Mouse (Mus musculus) limb, embryonic 15.5 days (tissue): Measurements from ENCODE around the gene Hpcal1. TPM values are rescaled to one million over a fixed set of nuclear protein-coding genes. Genes with fewer than 3 reads are reported as not detected.

Experiments used
- ATAC-seq: fragments of 200-750 bp; cut with Nextera tagmentation; 2 replicates; pipeline ENCODE4 v1.8.0; 2017; ENCODE audit warnings: low read depth, moderate TSS enrichment; ENCODE audit not compliant: insufficient number of reproducible peaks, low FRiP score, low TSS enrichment
- H3K27ac ChIP-seq: fragments of 300-500 bp; sonication (generic); 2 replicates; pipeline ENCODE4 v1.5.1; 2015; ENCODE audit warnings: moderate library complexity, mild to moderate bottlenecking, inconsistent platforms
- H3K27me3 ChIP-seq: fragments of 300-500 bp; sonication (generic); 2 replicates; pipeline ENCODE4 v1.6.1; 2015; ENCODE audit warnings: inconsistent platforms
- H3K36me3 ChIP-seq: fragments of 300-500 bp; sonication (generic); 2 replicates; pipeline ENCODE4 v1.6.1; 2015; ENCODE audit warnings: inconsistent platforms
- H3K4me1 ChIP-seq: fragments of 300-500 bp; sonication (generic); 2 replicates; pipeline ENCODE4 v1.6.1; 2015; ENCODE audit warnings: inconsistent platforms
- H3K4me2 ChIP-seq: fragments of 300-500 bp; sonication (generic); 2 replicates; pipeline ENCODE4 v1.6.1; 2015; ENCODE audit warnings: mild to moderate bottlenecking, inconsistent platforms
- H3K4me3 ChIP-seq: fragments of 300-500 bp; sonication (generic); 2 replicates; pipeline ENCODE4 v1.5.1; 2015; ENCODE audit warnings: mild to moderate bottlenecking, inconsistent platforms
- H3K9ac ChIP-seq: fragments of 300-500 bp; sonication (generic); 2 replicates; pipeline ENCODE4 v1.6.1; 2015; ENCODE audit warnings: inconsistent platforms
- H3K9me3 ChIP-seq: fragments of 300-500 bp; sonication (generic); 2 replicates; pipeline ENCODE4 v1.6.1; 2016; ENCODE audit warnings: inconsistent platforms
- WGBS: fragments of 180-500 bp; shearing (Covaris S2); methylation state at CpG from one replicate; pipeline ENCODE4 v1.1.7; 2015; 5-methylcytosine and 5-hydroxymethylcytosine counted together
- polyA plus RNA-seq: library from polyadenylated mRNA; unstranded; fragments of >200 nt; fragmentation: Nextera tagmentation; extraction: Ambion mirVana; gene quantifications from 2 replicates; pipeline ENCODE4 v1.2.1, GENCODE M21; 2015

Hpcal1 gene
- polyA plus RNA-seq, 1 experiment from 2014 or later = 39.1 TPM

DNA sequence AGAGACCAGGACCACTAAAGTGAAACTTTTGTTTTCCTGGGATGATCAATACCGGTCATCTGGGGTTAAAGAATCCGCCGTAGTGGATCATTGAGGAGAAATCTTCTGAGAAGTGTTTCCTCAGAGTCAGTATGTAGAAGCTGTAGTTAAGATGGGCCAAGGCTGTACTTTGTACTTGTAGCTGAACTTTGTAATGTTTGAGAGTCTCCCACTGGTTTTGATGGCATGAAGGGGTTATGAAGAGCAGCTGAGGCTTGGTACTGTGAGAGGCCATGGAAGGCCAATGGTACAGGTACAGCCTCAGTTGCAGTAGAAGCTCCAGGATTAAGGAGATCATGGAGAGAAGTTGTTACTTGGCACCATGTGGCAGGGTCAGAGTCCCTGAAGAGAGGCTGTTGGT, 13.2 kb downstream of the Hpcal1 start:
- Histone ChIP-seq H3K4me1 (peaks cover 17% of the 10 kb centered on the region), H3K4me2 (no peak overlapping the region), H3K9ac (no peak overlapping the region), H3K4me3 (no peak overlapping the region), H3K27ac (no peak overlapping the region), H3K36me3 (no peaks in the 10 kb centered on the region), H3K9me3 (no peaks in the 10 kb centered on the region), H3K27me3 (no peaks in the 10 kb centered on the region)
- WGBS = 93% methylated on average over 3 of the region's 3 CpGs
- ATAC-seq = no peak

DNA sequence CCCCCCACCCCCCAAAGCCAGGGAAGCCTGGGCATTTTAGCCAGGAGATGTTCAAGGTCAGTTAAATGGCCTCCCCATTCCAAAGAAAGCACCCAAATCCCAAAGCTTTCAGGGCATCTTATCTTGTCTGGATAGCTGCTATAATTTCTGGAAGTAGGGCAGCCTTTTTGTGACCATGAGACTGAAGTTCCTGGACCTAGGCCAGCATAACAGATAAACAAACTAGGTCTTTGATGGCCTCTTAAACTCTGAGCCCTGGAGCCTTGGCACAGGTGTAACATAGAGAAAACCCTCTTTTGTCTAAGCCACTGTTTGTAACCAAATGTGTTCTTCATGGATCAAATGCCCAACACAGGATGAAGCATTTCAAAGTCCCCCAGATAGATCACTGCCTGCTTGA, 16.8 kb downstream of the Hpcal1 start:
- H3K27me3 ChIP-seq = no peaks in the 10 kb centered on the region
- H3K4me2 ChIP-seq = no peak overlapping the region
- no peak for ATAC-seq
- H3K9ac ChIP-seq = no peak overlapping the region
- H3K36me3 ChIP-seq = no peaks in the 10 kb centered on the region
- no peak overlapping the region for H3K4me3 ChIP-seq
- H3K9me3 ChIP-seq = no peaks in the 10 kb centered on the region
- H3K4me1 ChIP-seq = peaks cover 29% of the 10 kb centered on the region
- H3K27ac ChIP-seq = no peak overlapping the region

DNA sequence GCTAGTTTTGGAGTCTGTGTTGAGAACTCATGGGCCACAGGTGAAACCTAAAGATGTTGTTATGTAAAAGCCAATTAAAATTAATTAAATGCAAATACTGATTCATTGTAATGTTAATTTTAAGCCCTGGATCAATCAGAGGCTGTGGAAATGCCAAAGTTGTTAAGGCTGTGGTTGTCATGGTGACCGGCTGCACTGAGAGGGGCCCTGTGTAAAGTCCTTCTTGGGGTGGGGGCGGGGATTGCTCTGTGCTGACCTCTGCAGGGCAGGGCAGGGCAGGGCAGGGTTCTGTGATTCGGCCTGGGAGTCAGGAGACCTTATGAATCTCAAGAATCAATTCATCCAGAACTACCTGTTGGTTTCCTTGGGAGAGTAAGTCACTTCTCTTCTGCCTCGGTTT, 18.8 kb downstream of the Hpcal1 start:
- 31% methylated on average over 4 of the region's 4 CpGs for WGBS
- Histone ChIP-seq H3K4me2 (no peak overlapping the region), H3K9me3 (no peaks in the 10 kb centered on the region), H3K36me3 (no peaks in the 10 kb centered on the region), H3K4me1 (peaks cover 30% of the 10 kb centered on the region), H3K9ac (no peak overlapping the region), H3K27me3 (no peaks in the 10 kb centered on the region), H3K27ac (no peak overlapping the region), H3K4me3 (no peak overlapping the region)
- ATAC-seq = no peak

GRCm38 (mm10) chr12:17709926-17710746, 19.5 kb downstream of the Hpcal1 start:
- H3K36me3 ChIP-seq = no peaks in the 10 kb centered on the region
- H3K4me1 ChIP-seq = peaks cover 30% of the 10 kb centered on the region
- 0 out of 2 replicates have a peak overlapping the region, but pooled peaks have one; percentile 1 for H3K27ac ChIP-seq
- no peak overlapping the region for H3K4me2 ChIP-seq
- H3K4me3 ChIP-seq = no peak overlapping the region
- H3K9me3 ChIP-seq = no peaks in the 10 kb centered on the region
- no peaks in the 10 kb centered on the region for H3K27me3 ChIP-seq
- no peak for ATAC-seq
- WGBS = 20% methylated on average over 17 of the region's 17 CpGs
- no peak overlapping the region for H3K9ac ChIP-seq

DNA sequence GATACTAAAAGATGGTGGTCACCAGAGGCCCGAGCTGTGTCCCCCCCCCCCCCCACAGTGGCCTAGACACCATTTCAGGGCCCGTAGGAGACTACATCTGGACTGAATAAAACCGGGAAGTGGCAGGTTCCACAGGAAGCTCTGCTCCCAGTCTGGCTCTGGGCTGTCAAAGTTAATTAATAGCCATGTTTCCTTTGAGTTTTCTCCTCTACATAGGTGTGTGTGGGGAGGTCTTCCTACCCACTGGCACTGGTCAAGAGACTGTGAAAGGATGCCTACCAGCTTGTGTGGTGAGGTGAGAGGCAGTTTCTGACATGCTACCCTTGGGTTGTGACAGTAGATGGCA, 20.1 kb downstream of the Hpcal1 start:
- Histone ChIP-seq H3K36me3 (no peaks in the 10 kb centered on the region), H3K27me3 (no peaks in the 10 kb centered on the region), H3K27ac (no peak overlapping the region), H3K4me3 (no peak overlapping the region), H3K4me2 (no peak overlapping the region), H3K9ac (no peak overlapping the region), H3K4me1 (peaks cover 30% of the 10 kb centered on the region), H3K9me3 (no peaks in the 10 kb centered on the region)
- 7% methylated on average over 3 of the region's 3 CpGs for WGBS
- ATAC-seq = no peak

DNA sequence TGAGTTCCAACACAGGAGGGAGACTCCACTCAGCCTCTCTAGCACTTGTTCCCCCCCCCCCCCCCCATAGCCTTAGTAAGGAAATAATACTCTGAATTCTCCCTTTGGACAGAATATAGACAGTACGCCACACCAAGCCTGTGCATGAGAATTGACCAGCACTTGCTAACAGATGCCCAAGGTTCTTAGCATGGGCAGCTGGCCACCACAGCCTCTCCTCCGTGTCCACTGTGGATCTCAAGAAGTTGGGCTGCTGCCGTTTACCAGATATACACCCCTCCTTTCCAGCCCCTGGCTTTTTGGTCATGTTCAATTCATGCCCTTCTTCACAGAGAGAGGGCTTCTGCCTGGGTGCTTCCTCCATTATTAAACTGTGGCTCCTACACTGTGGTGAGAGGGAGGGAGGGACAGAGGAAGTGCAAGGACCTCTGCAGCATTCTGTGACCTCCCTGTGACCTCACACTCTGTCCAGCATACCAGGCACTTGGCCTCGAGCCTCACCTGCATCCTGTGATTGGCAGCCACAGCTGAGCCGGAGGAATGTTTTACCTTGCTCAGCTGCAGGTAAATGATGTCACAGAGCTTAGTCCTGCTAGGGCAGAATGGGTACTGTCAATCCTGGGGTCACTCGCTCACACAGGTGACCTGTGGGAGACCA, 21.2 kb downstream of the Hpcal1 start:
- WGBS = 50% methylated on average over 6 of the region's 6 CpGs
- Histone ChIP-seq H3K36me3 (no peaks in the 10 kb centered on the region), H3K27ac (no peak overlapping the region), H3K4me3 (no peak overlapping the region), H3K27me3 (no peaks in the 10 kb centered on the region), H3K4me2 (no peak overlapping the region), H3K9me3 (no peaks in the 10 kb centered on the region), H3K4me1 (peaks cover 30% of the 10 kb centered on the region), H3K9ac (no peak overlapping the region)
- no peak for ATAC-seq

- Histone ChIP-seq H3K4me1 (peaks cover 30% of the 10 kb centered on the region), H3K27me3 (no peaks in the 10 kb centered on the region), H3K4me2 (no peak overlapping the region), H3K9me3 (no peaks in the 10 kb centered on the region), H3K36me3 (no peaks in the 10 kb centered on the region), H3K4me3 (no peak overlapping the region), H3K9ac (no peak overlapping the region), H3K27ac (no peak overlapping the region)
- no peak for ATAC-seq
- WGBS = 9% methylated on average over 1 of the region's 1 CpGs
Observed at GRCm38 (mm10) chr12:17712571-17712970, 21.9 kb downstream of the Hpcal1 start.

DNA sequence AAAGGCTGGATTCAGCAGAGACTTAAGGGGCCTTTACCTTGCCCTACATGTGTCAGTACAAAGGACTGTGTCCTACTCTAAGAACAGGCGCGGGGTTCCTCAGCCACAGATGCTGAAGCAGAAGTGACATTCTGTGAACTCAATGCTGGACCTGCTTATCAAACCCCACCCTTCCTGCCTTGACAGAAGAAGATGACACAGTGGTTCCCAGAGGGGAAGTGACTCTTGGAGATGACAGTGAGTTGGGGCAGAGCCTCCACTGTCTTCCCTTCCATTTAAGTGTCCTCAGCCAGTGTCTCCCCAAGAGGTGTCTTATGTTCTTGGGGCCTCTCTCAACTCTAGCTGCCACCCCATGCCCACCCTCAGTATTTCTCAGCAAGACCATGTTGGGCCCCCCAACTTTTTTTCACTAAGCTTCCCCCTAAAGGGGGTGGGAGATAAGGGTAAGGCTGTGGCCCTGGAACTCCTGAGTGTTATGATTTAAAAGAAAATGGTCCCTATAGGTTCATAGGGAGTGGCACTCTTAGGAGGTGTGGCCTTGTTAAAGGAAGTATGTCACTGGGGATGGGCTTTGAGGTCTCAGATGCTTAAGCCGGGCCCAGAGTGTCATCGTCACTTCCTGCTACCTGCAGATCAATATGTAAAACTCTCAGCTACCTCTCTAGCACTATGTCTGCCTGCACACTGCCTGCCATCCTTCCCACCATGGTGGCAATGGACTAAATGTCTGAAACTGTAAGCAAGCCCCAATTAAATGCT, 25.2 kb downstream of the Hpcal1 start:
- 94% methylated on average over 4 of the region's 4 CpGs for WGBS
- no peak for ATAC-seq
- no peak overlapping the region for H3K27ac ChIP-seq

GRCm38 (mm10) chr12:17717257-17717656, 26.6 kb downstream of the Hpcal1 start:
- Histone ChIP-seq H3K36me3 (no peaks in the 10 kb centered on the region), H3K9ac (no peak overlapping the region), H3K27ac (no peak overlapping the region), H3K4me3 (no peak overlapping the region), H3K27me3 (no peaks in the 10 kb centered on the region), H3K9me3 (no peaks in the 10 kb centered on the region), H3K4me1 (peaks cover 4% of the 10 kb centered on the region; the same call in 1 of the 2 replicates), H3K4me2 (no peak overlapping the region)
- 79% methylated on average over 1 of the region's 1 CpGs for WGBS
- ATAC-seq = no peak

More for the DNA sequence above, 25.2 kb downstream of the Hpcal1 start:
- Histone ChIP-seq H3K9me3 (no peaks in the 10 kb centered on the region), H3K4me2 (no peak overlapping the region), H3K9ac (no peak overlapping the region), H3K36me3 (no peaks in the 10 kb centered on the region), H3K27me3 (no peaks in the 10 kb centered on the region), H3K4me3 (no peak overlapping the region), H3K4me1 (peaks cover 16% of the 10 kb centered on the region)

DNA sequence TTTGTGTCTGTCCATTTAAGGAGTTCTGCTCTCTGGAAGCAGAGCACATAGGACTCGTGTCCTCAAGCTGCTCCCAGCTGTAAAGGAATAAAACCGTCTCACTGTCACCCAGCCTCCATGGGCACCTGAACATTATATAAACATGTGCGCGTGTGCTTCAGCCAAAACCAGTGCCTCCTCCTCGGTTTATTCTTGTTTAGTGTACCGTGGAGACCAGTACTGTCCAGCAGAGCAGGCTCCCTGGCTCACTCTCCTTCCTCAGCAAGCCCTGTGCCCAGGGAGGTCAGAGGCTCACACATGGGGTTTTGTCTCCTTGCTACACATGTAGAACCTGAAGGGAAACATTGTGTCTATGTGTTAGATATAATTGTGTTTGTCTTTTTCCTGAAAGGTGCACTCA, 27.5 kb downstream of the Hpcal1 start:
- Histone ChIP-seq H3K9ac (no peak overlapping the region), H3K36me3 (no peaks in the 10 kb centered on the region)
- WGBS = 75% methylated on average over 6 of the region's 6 CpGs

GRCm38 (mm10) chr12:17721058-17721457, 30.4 kb downstream of the Hpcal1 start:
- H3K36me3 ChIP-seq = no peaks in the 10 kb centered on the region
- no peak overlapping the region for H3K9ac ChIP-seq
- H3K4me1 ChIP-seq = peaks cover 18% of the 10 kb centered on the region
- ATAC-seq = no peak
- H3K4me2 ChIP-seq = no peak overlapping the region
- no peak overlapping the region for H3K27ac ChIP-seq
- H3K4me3 ChIP-seq = no peak overlapping the region
- no peaks in the 10 kb centered on the region for H3K27me3 ChIP-seq
- no peaks in the 10 kb centered on the region for H3K9me3 ChIP-seq

More for the DNA sequence above, 27.5 kb downstream of the Hpcal1 start:
- Histone ChIP-seq H3K4me1 (no peaks in the 10 kb centered on the region; the same call in 1 of the 2 replicates), H3K27ac (no peak overlapping the region), H3K4me3 (no peak overlapping the region), H3K9me3 (no peaks in the 10 kb centered on the region), H3K4me2 (no peak overlapping the region), H3K27me3 (no peaks in the 10 kb centered on the region)
- ATAC-seq = no peak
